Mouse (Mus musculus) stomach, embryonic 14.5 days (tissue): Measurements from ENCODE around the gene Adam15. TPM values are rescaled to one million over a fixed set of nuclear protein-coding genes. Genes with fewer than 3 reads are reported as not detected.
A peak's percentile ranks its signal among the peaks of the same experiment; 100 is the strongest.

Source experiments
- ATAC-seq: fragments of 200-750 bp; cut with Nextera tagmentation; 2 replicates; pipeline ENCODE4 v1.8.0; 2017; ENCODE audit warnings: low read depth, moderate TSS enrichment; ENCODE audit not compliant: insufficient number of reproducible peaks, insufficient read depth, low FRiP score
- H3K27ac ChIP-seq: fragments of 300-500 bp; sonication (generic); 2 replicates; pipeline ENCODE4 v1.5.1; 2014; ENCODE audit warnings: mild to moderate bottlenecking, low read length, moderate library complexity, mixed read lengths
- H3K27me3 ChIP-seq: fragments of 300-500 bp; sonication (generic); 2 replicates; pipeline ENCODE4 v1.6.1; 2014; ENCODE audit warnings: low read length, control low read depth, mixed read lengths; ENCODE audit not compliant: control insufficient read depth, insufficient read depth
- H3K36me3 ChIP-seq: fragments of 300-500 bp; sonication (generic); 2 replicates; pipeline ENCODE4 v1.6.1; 2014; ENCODE audit warnings: mild to moderate bottlenecking, control low read depth, low read length, moderate library complexity, mixed read lengths; ENCODE audit not compliant: control insufficient read depth, insufficient read depth
- H3K4me1 ChIP-seq: fragments of 300-500 bp; sonication (generic); 2 replicates; pipeline ENCODE4 v1.6.1; 2014; ENCODE audit warnings: low read length, control low read depth, mixed read lengths; ENCODE audit not compliant: control insufficient read depth, insufficient read depth
- H3K4me2 ChIP-seq: fragments of 300-500 bp; sonication (generic); replicated peaks from 2 replicates; pipeline ENCODE4 v1.6.1; 2014; ENCODE audit warnings: low read depth, low read length, control low read depth
- H3K4me3 ChIP-seq: fragments of 300-500 bp; sonication (generic); 2 replicates; pipeline ENCODE4 v1.5.1; 2014; ENCODE audit warnings: low read depth, low read length, control low read depth
- H3K9ac ChIP-seq: fragments of 300-500 bp; sonication (generic); replicated peaks from 2 replicates; pipeline ENCODE4 v1.6.1; 2014; ENCODE audit warnings: low read depth, mild to moderate bottlenecking, control low read depth, low read length, moderate library complexity, mixed read lengths
- H3K9me3 ChIP-seq: fragments of 300-500 bp; sonication (generic); 2 replicates; pipeline ENCODE4 v1.6.1; 2016; ENCODE audit warnings: low read depth, low read length, control low read depth; ENCODE audit not compliant: control insufficient read depth
- whole genome bisulfite sequencing: fragments of 180-500 bp; shearing (Covaris S2); extraction: QIAGEN DNeasy Blood & Tissue Kit; methylation state at CpG from one replicate; pipeline ENCODE4 v1.1.7; 2014; 5-methylcytosine and 5-hydroxymethylcytosine counted together
- polyA plus RNA-seq: library from polyadenylated mRNA; unstranded; fragments of >200 nt; fragmentation: Nextera tagmentation; extraction: Ambion mirVana; gene quantifications from 2 replicates; pipeline ENCODE4 v1.2.1, GENCODE M21; 2014

Adam15 gene
- polyA plus RNA-seq, 1 experiment from 2014 or later: 27.9 TPM

DNA sequence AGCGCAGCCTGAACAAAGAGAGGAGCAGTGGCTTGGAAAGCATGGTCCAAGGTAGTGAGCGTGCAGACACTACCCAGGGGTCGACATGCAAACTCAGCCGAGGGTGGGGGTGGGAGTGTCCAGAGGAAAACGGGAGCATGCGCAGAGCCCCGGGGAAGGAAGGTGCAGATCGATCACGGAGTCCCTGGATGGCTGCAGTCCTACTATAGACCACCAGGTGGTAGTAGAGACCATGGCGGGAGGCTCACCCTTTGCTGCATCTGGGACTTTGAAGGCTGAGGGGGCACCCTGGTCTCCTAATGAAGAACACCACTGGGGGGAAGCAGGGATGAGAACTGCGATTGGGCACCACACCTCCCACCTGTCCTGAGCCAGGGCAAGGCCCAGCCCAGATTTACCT lies 9.3 kb downstream of the Adam15 start:
- H3K4me2 ChIP-seq: peak overlapping the region; percentile 45
- peak overlapping the region; percentile 21; the same call in 1 of the 2 replicates for H3K4me3 ChIP-seq
- H3K27me3 ChIP-seq: no peaks in the 10 kb centered on the region
- 4% methylated on average over 11 of the region's 11 CpGs for WGBS
- H3K9me3 ChIP-seq: no peaks in the 10 kb centered on the region
- H3K9ac ChIP-seq: no peak overlapping the region
- no peak for ATAC-seq
- H3K4me1 ChIP-seq: peaks cover 32% of the 10 kb centered on the region
- H3K36me3 ChIP-seq: no peaks in the 10 kb centered on the region; the same call in 1 of the 2 replicates
- no peak overlapping the region for H3K27ac ChIP-seq

DNA sequence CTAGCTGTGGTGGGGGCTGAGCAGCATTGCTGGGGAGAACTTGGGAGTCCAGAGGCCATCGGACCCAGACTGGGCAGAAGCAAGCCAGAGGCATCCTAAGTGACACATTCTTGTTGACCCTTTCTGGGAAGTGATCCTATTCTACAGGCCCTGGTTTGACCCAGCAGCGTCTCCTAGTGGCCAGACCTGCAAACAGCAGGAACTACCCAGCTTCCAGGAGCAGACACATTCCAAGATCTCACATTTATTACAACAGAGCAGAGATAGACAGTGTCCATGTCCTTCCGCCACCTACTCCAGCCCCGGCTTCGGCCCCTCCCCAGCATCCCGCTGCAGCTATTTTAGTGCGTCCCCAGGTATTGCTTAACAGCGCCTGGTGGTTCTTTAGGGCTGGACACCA lies 10.4 kb downstream of the Adam15 start:
- Histone ChIP-seq H3K4me2 (no peak overlapping the region; the same call in 1 of the 2 replicates), H3K27ac (0 out of 2 replicates have a peak overlapping the region, but pooled peaks have one; percentile 92), H3K4me1 (peaks cover 32% of the 10 kb centered on the region), H3K4me3 (no peak overlapping the region), H3K9me3 (no peaks in the 10 kb centered on the region), H3K9ac (no peak overlapping the region), H3K27me3 (no peaks in the 10 kb centered on the region), H3K36me3 (peaks cover 3% of the 10 kb centered on the region; the same call in 1 of the 2 replicates)
- ATAC-seq: no peak
- WGBS: 26% methylated on average over 8 of the region's 8 CpGs

DNA sequence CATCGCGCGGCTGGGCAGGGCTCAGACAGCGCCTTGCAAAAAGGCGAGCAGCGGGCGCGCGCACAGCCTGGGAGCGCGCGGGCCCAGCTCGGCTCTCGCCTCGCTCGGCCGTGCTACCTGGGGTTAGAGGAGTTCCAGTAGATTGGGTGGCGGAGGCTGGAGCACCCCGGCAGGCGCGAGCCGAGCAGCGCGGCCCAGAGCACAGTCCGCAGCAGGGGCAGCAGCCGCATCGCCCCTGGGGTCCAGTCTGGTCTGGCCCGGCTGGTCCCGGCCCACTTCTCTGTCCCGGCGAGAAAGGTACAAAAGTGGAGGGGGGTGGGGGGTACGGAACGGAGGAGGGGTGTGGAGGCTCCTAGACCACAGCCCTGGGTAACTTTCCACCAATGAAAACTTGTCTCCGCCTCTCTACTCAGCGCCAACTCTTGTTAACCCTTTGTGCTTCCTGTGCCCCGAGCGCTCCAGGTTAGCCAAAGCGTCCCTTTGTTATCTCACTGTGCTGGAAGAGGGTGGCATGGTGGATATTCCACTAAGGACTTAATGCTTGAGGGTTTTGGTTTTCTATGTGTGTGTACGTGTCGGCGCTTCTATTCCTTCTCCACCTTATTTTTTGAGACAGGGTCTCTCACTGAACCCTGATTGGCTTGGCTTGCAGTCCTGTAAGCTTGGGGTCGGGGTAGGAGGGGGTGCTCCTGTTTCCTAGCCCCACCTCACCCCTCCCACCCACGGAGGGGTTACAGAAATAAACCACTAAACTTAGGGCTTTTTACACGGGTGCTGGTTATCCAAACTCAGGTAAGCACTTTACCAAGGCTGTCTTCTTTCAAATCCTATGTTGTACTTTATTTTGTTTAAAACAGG lies 11.8 kb downstream of the Adam15 start, which contains the start of gene Efna4:
Gene Efna4 (minus strand): TSS at position 308 of the 858 bp plus-strand sequence.
- no peaks in the 10 kb centered on the region for H3K9me3 ChIP-seq
- peak within 1 kb of the TSS; percentile 89 for H3K4me3 ChIP-seq
- H3K9ac ChIP-seq: peak within 1 kb of the TSS; percentile 82
- peak within 1 kb of the TSS; percentile 73 for H3K4me2 ChIP-seq
- peaks cover 33% of the 10 kb centered on the region for H3K4me1 ChIP-seq
- peaks cover 17% of the 10 kb centered on the region; the same call in 1 of the 2 replicates for H3K36me3 ChIP-seq
- H3K27ac ChIP-seq: peak within 1 kb of the TSS; percentile 92
- under 1% methylated on average over 44 of the region's 44 CpGs for WGBS
- ATAC-seq: peak; percentile 87
- H3K27me3 ChIP-seq: no peaks in the 10 kb centered on the region

DNA sequence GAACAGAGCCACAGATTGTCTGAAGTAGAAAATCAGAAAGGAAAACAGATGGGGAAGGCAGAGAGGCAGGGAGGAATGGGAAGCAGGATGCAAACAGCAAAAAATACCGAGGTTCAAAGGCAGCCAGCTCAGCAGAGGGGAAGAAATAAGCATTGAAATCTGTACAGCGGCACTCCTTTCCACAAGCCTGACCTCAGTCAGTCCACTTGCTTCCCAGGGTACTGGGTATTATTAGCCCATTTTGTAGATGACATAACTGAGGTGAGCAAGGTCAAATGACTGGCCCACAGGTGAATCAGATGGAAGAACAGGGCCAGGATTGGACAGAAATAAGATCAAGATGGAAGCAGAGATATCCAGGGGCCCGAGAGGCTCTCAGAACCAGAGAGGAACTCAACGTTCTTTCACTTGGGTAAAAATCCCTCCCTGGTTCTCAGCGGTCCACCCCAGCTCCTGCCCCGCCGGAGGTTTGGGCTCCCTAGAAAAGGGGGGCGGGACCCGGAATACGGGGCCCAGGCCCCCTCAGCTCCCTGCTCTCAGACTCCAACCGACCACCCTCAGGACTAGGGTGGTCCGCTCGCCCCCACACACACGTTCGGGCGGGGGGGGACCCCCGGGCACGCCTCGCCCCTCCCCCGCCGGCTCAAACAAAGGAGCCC lies 12.6 kb downstream of the Adam15 start:
- peak; percentile 5; the same call in 1 of the 2 replicates for ATAC-seq
- H3K9ac ChIP-seq: peak overlapping the region; percentile 82
- WGBS: under 1% methylated on average over 21 of the region's 21 CpGs
- peaks cover 19% of the 10 kb centered on the region; the same call in 1 of the 2 replicates for H3K36me3 ChIP-seq
- peak overlapping the region; percentile 92 for H3K27ac ChIP-seq
- H3K27me3 ChIP-seq: no peaks in the 10 kb centered on the region
- H3K4me3 ChIP-seq: peak overlapping the region; percentile 89
- peak overlapping the region; percentile 73 for H3K4me2 ChIP-seq
- H3K4me1 ChIP-seq: peaks cover 39% of the 10 kb centered on the region
- H3K9me3 ChIP-seq: no peaks in the 10 kb centered on the region

DNA sequence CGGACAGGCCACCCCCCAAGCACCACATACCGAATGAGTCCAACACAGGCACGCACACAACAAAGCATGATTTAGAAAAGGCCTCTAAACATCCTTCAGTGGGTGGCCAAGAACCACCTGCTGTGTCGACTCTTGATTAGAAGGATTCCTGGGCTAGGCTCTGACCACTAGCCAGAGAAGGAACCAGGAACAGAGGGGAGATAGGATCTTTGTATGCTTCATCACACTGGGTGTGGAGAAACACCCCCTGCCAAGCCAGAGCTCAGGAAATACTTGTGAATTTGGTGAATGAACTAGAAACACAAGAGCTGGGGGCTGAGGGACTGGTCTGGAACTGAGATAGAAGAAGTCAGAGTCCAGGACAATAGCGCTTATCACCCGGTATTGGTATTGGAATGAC lies 13.3 kb downstream of the Adam15 start:
- Histone ChIP-seq H3K4me2 (peak overlapping the region; percentile 73), H3K9ac (peak overlapping the region; percentile 82), H3K27me3 (no peaks in the 10 kb centered on the region), H3K27ac (peak overlapping the region; percentile 92; the same call in 1 of the 2 replicates), H3K9me3 (no peaks in the 10 kb centered on the region), H3K4me1 (peaks cover 39% of the 10 kb centered on the region), H3K36me3 (peaks cover 19% of the 10 kb centered on the region; the same call in 1 of the 2 replicates), H3K4me3 (peak overlapping the region; percentile 89)
- WGBS: 7% methylated on average over 6 of the region's 6 CpGs
- no peak for ATAC-seq

DNA sequence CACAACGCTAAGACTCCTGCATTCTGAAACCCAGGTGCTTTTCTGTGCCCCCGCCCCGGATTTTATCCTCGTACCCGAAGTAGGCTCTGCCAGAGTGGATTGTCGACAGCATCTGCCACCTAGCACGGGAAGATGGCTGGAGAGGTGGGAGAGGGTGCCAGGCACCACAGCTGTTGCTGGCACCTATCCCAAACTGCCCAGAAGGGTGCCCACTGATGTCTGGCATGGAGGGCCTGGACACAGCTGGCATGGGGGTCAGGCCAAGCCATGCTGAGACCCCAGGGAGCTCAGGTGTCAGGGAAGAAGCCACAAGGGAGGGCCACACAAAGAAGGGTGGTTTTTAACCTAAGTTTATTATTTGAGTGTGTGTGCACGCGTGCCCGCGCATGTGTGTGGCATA lies 16.7 kb downstream of the Adam15 start:
- Histone ChIP-seq H3K4me1 (peaks cover 21% of the 10 kb centered on the region), H3K4me2 (no peak overlapping the region), H3K27me3 (no peaks in the 10 kb centered on the region), H3K36me3 (peaks cover 19% of the 10 kb centered on the region; the same call in 1 of the 2 replicates), H3K9ac (no peak overlapping the region), H3K4me3 (no peak overlapping the region), H3K27ac (no peak overlapping the region), H3K9me3 (no peaks in the 10 kb centered on the region)
- ATAC-seq: no peak
- 68% methylated on average over 11 of the region's 11 CpGs for WGBS

DNA sequence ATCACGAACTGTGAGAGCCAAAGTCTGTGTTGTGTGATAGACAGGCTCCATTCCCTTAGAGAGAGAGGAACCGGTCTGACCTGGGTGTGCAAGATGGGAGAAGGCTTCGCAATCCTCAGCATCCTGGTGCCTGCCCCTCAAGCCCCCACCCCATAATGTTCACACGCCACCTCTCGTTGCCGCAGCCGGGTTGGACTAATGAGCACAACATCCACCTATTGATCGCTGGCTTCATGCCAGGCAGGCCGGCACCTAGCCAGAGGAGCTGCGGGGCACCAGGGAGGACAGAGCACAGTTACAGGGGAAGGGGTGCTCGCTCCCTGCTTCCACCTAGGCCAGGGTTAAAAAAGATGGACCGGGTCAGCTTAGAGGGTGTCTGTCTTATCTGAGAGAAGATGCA lies 17.3 kb downstream of the Adam15 start:
- H3K27ac ChIP-seq: 0 out of 2 replicates have a peak overlapping the region, but pooled peaks have one; percentile 7
- H3K4me1 ChIP-seq: peaks cover 24% of the 10 kb centered on the region
- no peak overlapping the region for H3K4me3 ChIP-seq
- H3K36me3 ChIP-seq: peaks cover 19% of the 10 kb centered on the region; the same call in 1 of the 2 replicates
- no peak overlapping the region for H3K4me2 ChIP-seq
- no peaks in the 10 kb centered on the region for H3K27me3 ChIP-seq
- no peak overlapping the region for H3K9ac ChIP-seq
- no peaks in the 10 kb centered on the region for H3K9me3 ChIP-seq
- no peak for ATAC-seq
- 46% methylated on average over 12 of the region's 12 CpGs for WGBS

DNA sequence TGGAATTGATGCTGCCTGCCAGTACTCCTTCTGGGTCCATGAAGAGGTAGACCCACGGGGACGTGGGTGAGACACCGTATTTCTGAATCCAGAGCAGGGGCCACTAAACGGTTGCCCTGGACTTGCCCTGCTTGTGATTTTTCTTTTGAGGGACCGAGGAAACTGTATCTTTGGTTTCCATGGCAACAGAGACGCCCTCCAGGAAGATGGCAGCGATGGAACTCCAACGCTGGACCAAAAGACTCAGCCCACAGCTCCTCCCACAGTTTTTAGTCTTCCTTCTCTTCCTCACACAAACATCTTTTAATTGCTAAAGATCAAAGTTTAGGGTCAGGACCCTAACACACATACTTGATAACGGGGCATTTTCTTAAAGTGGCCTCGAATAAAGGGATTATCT lies 17.8 kb downstream of the Adam15 start:
- Histone ChIP-seq H3K9ac (no peak overlapping the region), H3K9me3 (no peaks in the 10 kb centered on the region), H3K27ac (no peak overlapping the region), H3K27me3 (no peaks in the 10 kb centered on the region), H3K4me2 (no peak overlapping the region), H3K36me3 (peaks cover 19% of the 10 kb centered on the region; the same call in 1 of the 2 replicates), H3K4me1 (peaks cover 28% of the 10 kb centered on the region), H3K4me3 (no peak overlapping the region)
- ATAC-seq: no peak
- WGBS: 38% methylated on average over 10 of the region's 10 CpGs
